Mouse (Mus musculus) left cerebral cortex, adult 18-20 months (tissue): ENCODE data around the gene Vsir. TPM values are rescaled to one million over a fixed set of nuclear protein-coding genes. Genes with fewer than 3 reads are reported as not detected.
A peak's percentile ranks its signal among the peaks of the same experiment; 100 is the strongest.

Experiments used
- DNase-seq, 2 experiments: peaks; one replicate each; pipeline ENCODE4 v3.0.0; 2021 to 2022; ENCODE audit warnings: low spot score in 2 of 2, mixed read lengths in 1 of 2
- total RNA-seq, 2 experiments: library from RNA; stranded (reverse); gene quantifications; 2 replicates each; pipeline ENCODE4 v1.2.3; 2021

Gene Vsir
- total RNA-seq, 2 experiments from 2014 or later = 19.7 to 20.8 TPM

GRCm38 (mm10) chr10:60380229-60380628 is 33.6 kb downstream of the Vsir start:
- no peak for DNase-seq

GRCm38 (mm10) chr10:60381142-60381925 is 34.7 kb downstream of the Vsir start:
- DNase-seq = no peak

- no peak for DNase-seq
Observed at GRCm38 (mm10) chr10:60388332-60388731, 41.7 kb downstream of the Vsir start.

GRCm38 (mm10) chr10:60389447-60389865 is 42.8 kb downstream of the Vsir start:
- DNase-seq = no peak

GRCm38 (mm10) chr10:60390177-60390903 is 43.7 kb downstream of the Vsir start:
- no peak for DNase-seq

- no peak for DNase-seq
Observed at GRCm38 (mm10) chr10:60390904-60391420, 44.3 kb downstream of the Vsir start.

GRCm38 (mm10) chr10:60391661-60392060 is 45.0 kb downstream of the Vsir start:
- DNase-seq = no peak

GRCm38 (mm10) chr10:60394936-60395335 is 48.3 kb downstream of the Vsir start:
- peak; percentile 32 to 54 for DNase-seq

GRCm38 (mm10) chr10:60395605-60396004 is 49.0 kb downstream of the Vsir start:
- no peak for DNase-seq

GRCm38 (mm10) chr10:60398051-60398814 is 51.6 kb downstream of the Vsir start:
- no peak for DNase-seq

- DNase-seq = no peak
Observed at GRCm38 (mm10) chr10:60399449-60399848, 52.8 kb downstream of the Vsir start, which contains the start of gene Gm17455. Gene Gm17455, plus strand, starts transcription at chr10:60399726.

GRCm38 (mm10) chr10:60400507-60401295 is 54.0 kb downstream of the Vsir start:
- no peak for DNase-seq

GRCm38 (mm10) chr10:60405460-60406177 is 59.0 kb downstream of the Vsir start:
- peak; percentile 14 to 35 for DNase-seq

- DNase-seq = peak; percentile 53 to 67
Observed at GRCm38 (mm10) chr10:60407831-60408230, 61.2 kb downstream of the Vsir start.

GRCm38 (mm10) chr10:60411794-60412193 is 65.1 kb downstream of the Vsir start:
- no peak for DNase-seq

GRCm38 (mm10) chr10:60413756-60414155 is 67.1 kb downstream of the Vsir start:
- DNase-seq = no peak

GRCm38 (mm10) chr10:60417041-60417440 is 70.4 kb downstream of the Vsir start:
- no peak for DNase-seq

GRCm38 (mm10) chr10:60418137-60418536 is 71.5 kb downstream of the Vsir start:
- DNase-seq = peak; percentile 68 to 78

GRCm38 (mm10) chr10:60419624-60420023 is 73.0 kb downstream of the Vsir start:
- no peak for DNase-seq
